Mouse (Mus musculus) liver, postnatal 0 days (tissue): ENCODE data around the gene Glb1. TPM values are rescaled to one million over a fixed set of nuclear protein-coding genes. Genes with fewer than 3 reads are reported as not detected.

Experiments used
- ATAC-seq: fragments of 200-750 bp; cut with Nextera tagmentation; 2 replicates; pipeline ENCODE4 v1.8.0; 2017; ENCODE audit warnings: mild to moderate bottlenecking, moderate library complexity
- DNase-seq: peaks from one replicate; pipeline ENCODE4 v3.0.0-alpha.2; 2016
- H3K27ac ChIP-seq: fragments of 300-500 bp; sonication (generic); 2 replicates; pipeline ENCODE4 v1.5.1; 2014; ENCODE audit warnings: antibody characterized with exemption, moderate library complexity, mild to moderate bottlenecking, low read depth
- H3K27me3 ChIP-seq: fragments of 300-500 bp; sonication (generic); 2 replicates; pipeline ENCODE4 v1.6.1; 2014; ENCODE audit warnings: low read length, control low read depth, mixed read lengths; ENCODE audit not compliant: insufficient read depth
- H3K36me3 ChIP-seq: fragments of 300-500 bp; sonication (generic); replicated peaks from 2 replicates; pipeline ENCODE4 v1.6.1; 2014; ENCODE audit warnings: mild to moderate bottlenecking, control low read depth, low read length, moderate library complexity, mixed read lengths; ENCODE audit not compliant: insufficient read depth
- H3K4me1 ChIP-seq: fragments of 300-500 bp; sonication (generic); 2 replicates; pipeline ENCODE4 v1.6.1; 2014; ENCODE audit warnings: antibody characterized with exemption, mild to moderate bottlenecking, control low read depth; ENCODE audit not compliant: insufficient read depth
- H3K4me2 ChIP-seq: fragments of 300-500 bp; sonication (generic); 2 replicates; pipeline ENCODE4 v1.6.1; 2014; ENCODE audit warnings: low read depth, mild to moderate bottlenecking, low read length, moderate library complexity, mixed read lengths
- H3K4me3 ChIP-seq: fragments of 300-500 bp; sonication (generic); 2 replicates; pipeline ENCODE4 v1.5.1; 2014; ENCODE audit warnings: low read depth, low read length
- H3K9ac ChIP-seq: fragments of 300-500 bp; sonication (generic); replicated peaks from 2 replicates; pipeline ENCODE4 v1.6.1; 2014; ENCODE audit warnings: mild to moderate bottlenecking, moderate library complexity
- H3K9me3 ChIP-seq: fragments of 300-500 bp; sonication (generic); 2 replicates; pipeline ENCODE4 v1.6.1; 2016; ENCODE audit warnings: mild to moderate bottlenecking, control low read depth, low read length, mixed read lengths
- CTCF ChIP-seq: sonication (generic); IDR thresholded peaks from 2 replicates; pipeline ENCODE4 v1.5.1; 2016; ENCODE audit warnings: antibody characterized with exemption, low read depth
- EP300 ChIP-seq: IDR thresholded peaks from 2 replicates; pipeline ENCODE4 v1.6.1; 2016; ENCODE audit warnings: antibody characterized with exemption, low read depth, mild to moderate bottlenecking
- WGBS: fragments of 180-500 bp; shearing (Covaris S2); extraction: QIAGEN DNeasy Blood & Tissue Kit; methylation state at CpG from one replicate; pipeline ENCODE4 v1.1.7; 2014; ENCODE audit not compliant: insufficient replicate concordance; 5-methylcytosine and 5-hydroxymethylcytosine counted together
- polyA plus RNA-seq: library from polyadenylated mRNA; unstranded; fragments of >200 nt; fragmentation: Nextera tagmentation; extraction: Ambion mirVana; gene quantifications from 2 replicates; pipeline ENCODE4 v1.2.1, GENCODE M21; 2015

The Glb1 gene
- polyA plus RNA-seq, 1 experiment from 2014 or later = 10.3 TPM

DNA sequence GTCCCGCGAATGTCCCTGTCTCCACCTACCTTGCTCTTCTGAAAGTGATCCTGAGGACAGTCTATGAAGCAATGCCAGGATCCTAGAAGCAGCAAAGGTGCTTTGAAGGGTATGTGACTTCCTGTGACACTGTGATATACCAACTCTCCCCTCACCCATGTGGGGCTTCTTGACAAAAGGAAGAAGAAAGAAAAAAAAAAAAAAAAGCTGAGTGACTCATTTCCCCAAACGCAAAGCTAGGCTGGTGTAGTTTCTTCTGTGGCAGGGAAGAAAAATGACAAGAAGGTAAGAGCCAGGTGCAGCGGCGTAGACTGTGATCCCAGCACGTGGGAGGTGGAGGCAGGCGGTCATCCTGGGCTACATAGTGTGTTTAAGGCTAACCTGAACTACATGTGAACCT is 95.6 kb downstream of the Glb1 start:
- Histone ChIP-seq H3K27me3 (no peaks in the 10 kb centered on the region), H3K36me3 (no peaks in the 10 kb centered on the region), H3K4me3 (no peak overlapping the region), H3K4me2 (no peak overlapping the region), H3K9me3 (no peaks in the 10 kb centered on the region), H3K4me1 (0 out of 2 replicates have a peak, but pooled peaks cover 3% of the 10 kb centered on the region), H3K27ac (no peak overlapping the region), H3K9ac (no peak overlapping the region)
- 57% methylated on average over 7 of the region's 7 CpGs for WGBS
- ATAC-seq = no peak
- DNase-seq = no peak
- TF ChIP-seq CTCF (no peak), EP300 (no peak)

DNA sequence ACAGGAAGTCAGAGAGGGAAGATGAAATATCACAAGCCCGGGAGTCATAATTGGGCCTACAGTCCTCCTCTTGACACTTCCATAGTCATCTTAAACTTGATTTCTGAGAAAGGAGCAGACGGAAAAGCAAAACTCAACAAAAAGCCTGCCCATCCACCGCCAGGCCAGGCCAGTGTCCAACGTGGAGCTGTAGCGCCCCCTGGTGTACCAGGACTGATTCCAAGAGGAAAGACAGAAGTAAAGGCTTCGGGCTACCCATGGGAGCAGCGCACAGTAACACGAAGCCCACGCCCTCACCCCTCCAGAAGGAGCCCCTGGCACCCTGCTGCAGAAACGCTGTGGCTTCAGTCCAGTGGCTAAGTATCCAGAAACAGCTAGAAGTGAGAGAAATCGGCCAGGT is 97.3 kb downstream of the Glb1 start:
- Histone ChIP-seq H3K9ac (no peak overlapping the region), H3K4me2 (no peak overlapping the region), H3K27ac (no peak overlapping the region), H3K9me3 (no peaks in the 10 kb centered on the region), H3K36me3 (no peaks in the 10 kb centered on the region), H3K4me3 (no peak overlapping the region), H3K4me1 (0 out of 2 replicates have a peak, but pooled peaks cover 3% of the 10 kb centered on the region), H3K27me3 (no peaks in the 10 kb centered on the region)
- TF ChIP-seq EP300 = no peak
- TF ChIP-seq CTCF = peak; percentile 90
- peak; percentile 90 for DNase-seq
- 7% methylated on average over 11 of the region's 11 CpGs for WGBS
- peak; percentile 54; the same call in 1 of the 2 replicates for ATAC-seq

DNA sequence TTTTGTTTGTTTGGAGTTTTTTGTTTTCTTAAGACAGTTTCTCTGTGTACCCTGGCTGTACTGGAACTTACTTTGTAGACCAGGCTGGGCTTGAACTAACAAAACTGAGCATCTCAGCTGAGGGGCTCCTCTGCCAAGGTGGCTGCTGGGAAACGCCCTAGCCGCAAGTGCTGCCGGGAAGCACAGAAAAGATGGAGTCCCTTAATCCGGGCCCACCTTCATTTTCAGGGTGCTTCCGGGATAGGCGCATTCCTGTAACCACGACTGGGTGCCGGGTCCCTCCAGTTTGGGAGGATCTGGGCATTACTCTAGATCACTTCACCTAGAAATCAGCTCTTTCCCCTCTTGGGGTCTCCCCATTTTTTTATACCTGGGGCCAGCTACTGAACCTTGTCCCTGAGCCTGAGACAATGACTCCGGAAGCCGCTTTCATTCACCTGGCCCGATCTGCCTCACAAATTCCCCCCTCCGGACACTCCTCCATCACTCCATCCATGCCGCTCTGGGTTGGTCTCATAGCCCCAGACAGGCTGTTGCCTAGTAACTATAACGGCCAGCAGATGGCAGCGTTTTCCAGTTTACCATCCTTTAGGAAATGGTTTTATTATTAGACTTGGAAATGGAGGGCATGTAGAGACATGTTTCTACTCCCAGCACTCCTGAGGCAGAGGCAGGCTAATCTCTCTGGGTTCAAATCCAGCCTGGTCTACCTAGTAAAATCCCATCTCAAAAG is 99.1 kb downstream of the Glb1 start:
- no peak overlapping the region for H3K4me2 ChIP-seq
- 0 out of 2 replicates have a peak, but pooled peaks cover 3% of the 10 kb centered on the region for H3K4me1 ChIP-seq
- no peaks in the 10 kb centered on the region for H3K9me3 ChIP-seq
- no peak overlapping the region for H3K9ac ChIP-seq
- TF ChIP-seq EP300 (no peak), CTCF (peak; percentile 74)
- WGBS = 15% methylated on average over 15 of the region's 15 CpGs
- H3K4me3 ChIP-seq = no peak overlapping the region
- H3K36me3 ChIP-seq = no peaks in the 10 kb centered on the region
- ATAC-seq = peak; percentile 59; the same call in 1 of the 2 replicates
- H3K27me3 ChIP-seq = no peaks in the 10 kb centered on the region
- peak; percentile 70 for DNase-seq
- H3K27ac ChIP-seq = no peak overlapping the region

DNA sequence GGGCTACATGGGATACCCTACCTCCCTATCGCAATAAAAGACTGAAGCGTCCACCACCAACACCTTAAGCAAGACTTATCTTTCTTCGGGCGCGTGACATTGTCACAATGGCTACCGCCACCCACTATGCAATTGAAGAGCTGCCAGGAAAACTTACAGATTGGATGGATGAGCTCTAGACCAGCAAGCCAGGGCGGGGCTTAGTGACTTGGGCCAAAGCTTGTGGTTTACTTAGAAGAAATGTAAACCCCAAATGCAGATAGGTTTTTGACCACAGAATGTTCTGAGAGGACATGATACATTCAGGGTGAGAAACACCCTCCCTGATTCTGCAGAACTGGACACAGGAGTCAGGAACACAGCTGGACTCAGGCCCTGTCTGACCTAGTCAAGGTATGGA is 100.2 kb downstream of the Glb1 start:
- ATAC-seq = no peak
- 35% methylated on average over 7 of the region's 7 CpGs for WGBS

DNA sequence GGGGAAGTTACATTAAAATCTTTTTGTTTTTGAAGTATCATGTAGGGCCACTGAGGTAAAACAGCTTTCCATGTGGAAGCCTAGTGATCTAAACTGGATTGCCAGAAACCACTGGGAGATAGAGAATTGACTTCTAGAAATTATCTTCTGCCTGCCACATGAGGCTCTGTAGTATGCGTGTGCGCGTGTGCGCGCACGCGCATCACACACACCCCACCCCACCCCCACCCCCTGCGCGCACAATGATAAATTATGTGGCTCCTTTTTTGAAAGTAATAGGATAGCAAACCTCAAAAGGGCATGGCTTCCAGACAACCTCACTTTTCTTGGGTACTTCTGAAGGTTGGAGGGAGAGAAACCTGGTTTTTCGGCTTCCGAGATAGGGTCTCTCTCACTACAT is 101.0 kb downstream of the Glb1 start:
- DNase-seq = no peak
- Histone ChIP-seq H3K36me3 (no peaks in the 10 kb centered on the region), H3K4me1 (0 out of 2 replicates have a peak, but pooled peaks cover 3% of the 10 kb centered on the region), H3K9me3 (no peaks in the 10 kb centered on the region), H3K27ac (no peak overlapping the region), H3K4me2 (no peak overlapping the region), H3K4me3 (no peak overlapping the region), H3K27me3 (no peaks in the 10 kb centered on the region), H3K9ac (no peak overlapping the region)
- 91% methylated on average over 11 of the region's 11 CpGs for WGBS
- no peak for ATAC-seq
- TF ChIP-seq EP300 (no peak), CTCF (no peak)

More for the DNA sequence above, 100.2 kb downstream of the Glb1 start:
- Histone ChIP-seq H3K4me1 (0 out of 2 replicates have a peak, but pooled peaks cover 3% of the 10 kb centered on the region), H3K36me3 (no peaks in the 10 kb centered on the region), H3K27ac (no peak overlapping the region), H3K9ac (no peak overlapping the region), H3K4me3 (no peak overlapping the region), H3K9me3 (no peaks in the 10 kb centered on the region), H3K27me3 (no peaks in the 10 kb centered on the region), H3K4me2 (no peak overlapping the region)
- TF ChIP-seq EP300 (no peak), CTCF (no peak)
- no peak for DNase-seq

DNA sequence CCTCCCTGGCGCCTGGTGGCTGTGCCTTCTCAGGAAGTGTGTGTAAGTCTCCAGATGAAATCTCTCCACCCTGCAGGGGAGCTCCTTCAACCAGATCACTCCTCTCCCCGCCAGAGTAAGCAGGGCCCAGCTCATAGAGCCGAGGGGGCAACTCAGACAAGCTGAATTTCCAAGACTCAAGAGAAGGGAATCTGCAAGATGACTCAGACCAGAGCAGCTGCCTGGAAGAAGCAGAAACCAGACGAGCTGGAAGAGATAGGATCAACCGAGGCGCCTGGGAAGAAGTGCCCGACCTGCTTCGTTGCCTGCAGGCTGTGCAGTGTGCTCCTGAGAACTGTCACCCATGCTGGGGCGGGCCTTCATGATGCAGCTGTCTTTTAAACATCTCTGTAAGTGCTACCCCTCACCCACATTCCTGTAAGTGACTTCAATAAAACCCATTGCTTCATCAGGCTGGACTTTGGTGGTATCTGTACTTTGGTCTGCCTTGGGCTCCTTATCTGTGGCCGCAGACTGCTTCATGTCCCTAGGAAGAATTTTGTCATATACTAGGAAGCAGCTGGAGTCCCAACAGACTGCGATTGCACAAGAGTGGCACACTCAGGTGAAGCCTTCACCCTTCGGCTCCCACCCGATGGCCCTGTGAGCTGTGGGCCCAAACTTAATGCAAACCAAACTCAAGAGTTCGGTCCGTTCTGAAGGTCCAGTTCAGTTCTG is 102.0 kb downstream of the Glb1 start:
- no peak for DNase-seq

More for the DNA sequence above, 102.0 kb downstream of the Glb1 start:
- Histone ChIP-seq H3K4me1 (0 out of 2 replicates have a peak, but pooled peaks cover 3% of the 10 kb centered on the region), H3K36me3 (no peaks in the 10 kb centered on the region), H3K27ac (no peak overlapping the region), H3K4me2 (no peak overlapping the region), H3K9me3 (no peaks in the 10 kb centered on the region), H3K9ac (no peak overlapping the region), H3K4me3 (no peak overlapping the region), H3K27me3 (no peaks in the 10 kb centered on the region)
- WGBS = 36% methylated on average over 15 of the region's 15 CpGs
- ATAC-seq = no peak
- TF ChIP-seq CTCF (no peak), EP300 (no peak)
